Mouse (Mus musculus) neutrophil, adult 5-6 weeks (primary cell): ENCODE results near the gene Hist1h1d. TPM values are rescaled to one million over a fixed set of nuclear protein-coding genes. Genes with fewer than 3 reads are reported as not detected.
"Not testable (repeated sequence)": the region's sequence is repeated elsewhere in the genome, so short reads cannot be mapped to it uniquely, and the experiment has no call there.

Experiments
- ATAC-seq: fragments of 151-379, 151-347 bp; 2 replicates; pipeline ENCODE4 v1.8.0; 2017; ENCODE audit warnings: mild to moderate bottlenecking, moderate TSS enrichment; ENCODE audit not compliant: insufficient number of reproducible peaks, poor library complexity, low FRiP score, severe bottlenecking; ENCODE audit errors: extremely low read depth
- total RNA-seq: library from RNA; stranded (forward); fragments of 200-1000 nt; gene quantifications from 2 replicates; pipeline ENCODE4 v1.2.3, GENCODE M21; 2017

Gene Hist1h1d
- total RNA-seq, 1 experiment from 2014 or later = 28.7 TPM

DNA sequence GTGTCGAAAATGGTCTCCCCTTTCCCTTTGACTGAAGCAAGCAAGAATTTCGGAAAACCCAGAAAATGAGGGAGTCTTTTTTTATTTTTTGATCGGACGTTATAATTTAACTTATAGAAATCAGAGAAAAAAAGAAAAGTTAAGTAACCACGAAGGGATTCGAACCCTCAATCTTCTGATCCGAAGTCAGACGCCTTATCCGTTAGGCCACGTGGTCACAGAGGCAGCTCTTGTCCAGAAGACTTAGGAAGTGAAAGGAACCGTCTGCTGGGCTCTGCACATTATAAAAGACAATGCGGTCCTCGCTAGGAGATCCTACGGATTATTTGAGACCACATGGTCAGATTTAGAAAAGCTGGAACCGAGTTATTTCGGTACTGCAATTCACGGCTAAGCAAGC is 26.8 kb upstream of the Hist1h1d start:
- ATAC-seq = peak; percentile 34

DNA sequence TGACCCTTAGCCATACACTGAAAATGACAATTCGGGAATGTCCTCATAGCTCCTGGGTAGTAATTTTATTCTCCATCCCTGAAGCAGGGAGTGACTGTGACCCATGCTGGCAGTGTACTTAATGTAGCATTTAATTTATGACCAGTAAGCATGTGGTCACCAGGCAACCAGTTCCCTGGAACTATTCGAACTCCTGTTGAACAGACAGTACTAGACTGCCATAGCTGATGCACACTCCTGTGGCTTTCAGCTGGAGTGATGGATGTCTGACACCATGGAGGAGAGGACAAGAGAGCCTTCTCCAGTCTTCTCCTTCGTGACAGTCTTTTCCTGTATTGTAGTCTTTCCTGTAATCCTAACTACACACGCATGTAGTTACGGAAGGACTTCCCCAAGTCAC is 24.1 kb upstream of the Hist1h1d start:
- no peak for ATAC-seq

DNA sequence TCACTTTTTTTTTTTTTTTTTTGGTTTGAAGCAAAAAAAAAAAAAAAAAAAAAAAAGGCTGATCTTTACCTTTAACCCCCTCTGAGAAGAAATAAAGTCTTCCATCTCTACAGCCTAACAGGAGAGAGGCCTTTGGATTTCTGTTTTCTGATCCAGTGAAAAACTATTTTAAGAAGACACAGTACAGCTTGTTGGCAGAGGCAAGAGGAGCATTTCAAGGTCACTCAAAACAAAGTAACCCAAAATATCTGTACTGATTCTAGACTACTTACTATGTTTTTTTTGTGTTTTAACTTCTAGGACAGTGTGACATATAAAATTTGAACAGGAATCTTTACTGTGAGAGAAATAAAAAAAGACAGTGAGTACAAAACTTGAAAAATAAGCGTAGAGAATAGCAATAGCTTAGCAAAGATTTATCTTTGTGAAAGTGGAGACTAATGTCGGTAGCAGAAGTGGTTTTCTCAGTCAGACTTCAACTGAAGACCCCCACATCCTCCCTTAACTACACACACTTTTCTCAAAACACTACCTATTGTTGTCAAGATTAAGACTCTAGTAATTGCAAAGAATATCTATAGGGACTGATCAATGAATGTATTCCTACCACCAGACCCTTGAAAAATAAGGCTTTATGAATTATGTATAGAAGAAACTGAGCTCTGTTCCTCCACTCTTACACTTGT is 23.4 kb upstream of the Hist1h1d start:
- no peak for ATAC-seq

DNA sequence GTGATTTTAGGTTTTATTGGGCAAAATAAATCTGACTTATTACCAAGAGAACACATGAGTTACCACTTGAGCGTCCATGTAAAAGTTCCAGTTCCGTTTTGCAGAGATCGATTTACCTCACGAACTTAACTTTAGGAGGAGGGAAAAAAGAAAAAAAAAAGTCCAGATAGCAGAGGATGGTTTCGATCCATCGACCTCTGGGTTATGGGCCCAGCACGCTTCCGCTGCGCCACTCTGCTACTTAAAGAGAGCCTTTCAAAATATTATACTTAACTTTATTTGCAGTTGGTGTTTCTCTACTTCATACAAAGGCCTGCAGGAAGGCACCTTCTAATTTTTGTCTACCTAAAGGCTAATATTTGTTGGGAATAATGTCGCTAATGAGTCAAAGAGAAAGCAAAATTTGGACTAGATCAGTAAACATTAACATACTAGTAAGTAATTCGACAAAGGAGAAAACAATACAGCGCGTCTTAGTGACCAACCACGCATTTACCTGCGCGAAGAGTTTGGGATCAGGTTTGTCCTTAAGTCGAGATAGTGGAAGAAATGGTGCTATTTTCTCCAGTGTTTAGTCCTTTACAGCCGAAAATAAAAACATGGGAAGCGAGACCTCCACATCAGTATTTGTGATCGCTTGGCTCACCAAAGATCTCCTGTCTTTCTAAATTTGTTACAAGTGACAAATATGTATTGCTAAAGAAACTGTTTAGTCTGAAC is 22.7 kb upstream of the Hist1h1d start:
- ATAC-seq = no peak

- peak; percentile 77 for ATAC-seq
Observed at GRCm38 (mm10) chr13:23530901-23531875, 21.9 kb upstream of the Hist1h1d start, which contains the start of gene Hist1h4h. Gene Hist1h4h, plus strand, starts transcription at chr13:23531050.

- no peak for ATAC-seq
Observed at GRCm38 (mm10) chr13:23532262-23533075, 20.6 kb upstream of the Hist1h1d start.

DNA sequence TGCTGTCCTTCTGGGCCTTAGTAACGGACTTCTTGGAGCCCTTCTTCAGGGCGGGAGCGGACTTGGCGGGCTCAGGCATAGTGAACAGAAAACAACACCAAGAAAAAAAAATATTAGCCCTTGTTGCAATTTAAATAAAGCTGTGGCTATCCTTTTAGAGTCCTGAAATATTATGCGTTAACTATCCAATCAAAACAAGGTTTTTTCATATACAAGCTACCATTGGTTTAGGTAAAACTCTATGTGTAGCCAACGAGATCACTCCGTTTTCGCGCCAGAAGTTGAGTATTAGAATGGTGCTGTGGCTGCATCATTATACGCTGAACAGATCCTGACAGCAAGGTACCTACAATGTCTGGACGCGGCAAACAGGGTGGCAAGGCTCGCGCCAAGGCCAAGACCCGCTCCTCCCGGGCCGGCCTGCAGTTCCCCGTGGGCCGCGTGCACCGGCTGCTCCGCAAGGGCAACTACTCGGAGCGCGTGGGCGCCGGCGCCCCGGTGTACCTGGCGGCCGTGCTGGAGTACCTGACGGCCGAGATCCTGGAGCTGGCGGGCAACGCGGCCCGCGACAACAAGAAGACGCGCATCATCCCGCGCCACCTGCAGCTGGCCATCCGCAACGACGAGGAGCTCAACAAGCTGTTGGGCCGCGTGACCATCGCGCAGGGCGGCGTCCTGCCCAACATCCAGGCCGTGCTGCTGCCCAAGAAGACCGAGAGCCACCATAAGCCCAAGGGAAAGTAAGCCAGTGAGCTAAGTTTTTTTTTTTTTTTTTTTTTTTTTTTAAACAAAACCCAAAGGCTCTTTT is 19.3 kb upstream of the Hist1h1d start, which contains the start of gene Hist1h2af:
Gene Hist1h2af, plus strand, starts transcription at position 347 of the 808 bp plus-strand sequence.
- peak; percentile 41; the same call in 1 of the 2 replicates for ATAC-seq

DNA sequence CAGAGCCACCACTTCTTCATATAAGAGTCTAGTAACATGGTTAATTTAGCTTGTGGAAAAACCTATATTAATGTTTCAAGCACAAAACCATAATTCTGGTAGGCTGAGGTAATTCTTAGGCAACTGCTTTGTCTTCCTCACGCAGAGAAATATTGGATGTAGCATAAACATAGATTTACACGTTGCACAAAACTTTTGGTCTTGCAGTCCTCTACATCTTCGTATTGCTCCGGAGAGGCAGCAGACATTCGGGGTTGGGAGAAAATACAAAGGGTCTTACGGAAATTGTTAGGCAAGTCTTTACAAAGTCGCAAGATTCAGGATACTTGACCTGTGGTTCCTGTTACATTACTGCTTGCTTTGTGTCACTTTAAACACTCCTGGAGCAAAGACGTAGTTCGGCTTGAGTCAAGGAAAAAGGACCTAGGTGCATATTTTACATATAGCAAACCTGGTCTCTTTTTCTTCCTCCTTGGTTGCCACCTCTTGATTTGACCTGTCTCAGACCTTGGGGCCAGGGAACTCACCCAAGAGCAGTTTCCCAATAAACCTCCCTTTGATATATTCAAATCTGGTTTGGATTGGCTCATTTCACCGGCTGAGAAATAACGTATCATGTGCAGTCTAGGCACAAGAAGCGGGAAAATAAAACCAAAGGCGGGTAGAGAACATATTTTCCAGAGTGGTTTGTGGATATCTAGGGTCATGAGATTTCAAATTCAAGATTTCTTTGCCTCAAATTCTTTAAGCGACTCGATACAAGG is 18.5 kb upstream of the Hist1h1d start:
- ATAC-seq = no peak

DNA sequence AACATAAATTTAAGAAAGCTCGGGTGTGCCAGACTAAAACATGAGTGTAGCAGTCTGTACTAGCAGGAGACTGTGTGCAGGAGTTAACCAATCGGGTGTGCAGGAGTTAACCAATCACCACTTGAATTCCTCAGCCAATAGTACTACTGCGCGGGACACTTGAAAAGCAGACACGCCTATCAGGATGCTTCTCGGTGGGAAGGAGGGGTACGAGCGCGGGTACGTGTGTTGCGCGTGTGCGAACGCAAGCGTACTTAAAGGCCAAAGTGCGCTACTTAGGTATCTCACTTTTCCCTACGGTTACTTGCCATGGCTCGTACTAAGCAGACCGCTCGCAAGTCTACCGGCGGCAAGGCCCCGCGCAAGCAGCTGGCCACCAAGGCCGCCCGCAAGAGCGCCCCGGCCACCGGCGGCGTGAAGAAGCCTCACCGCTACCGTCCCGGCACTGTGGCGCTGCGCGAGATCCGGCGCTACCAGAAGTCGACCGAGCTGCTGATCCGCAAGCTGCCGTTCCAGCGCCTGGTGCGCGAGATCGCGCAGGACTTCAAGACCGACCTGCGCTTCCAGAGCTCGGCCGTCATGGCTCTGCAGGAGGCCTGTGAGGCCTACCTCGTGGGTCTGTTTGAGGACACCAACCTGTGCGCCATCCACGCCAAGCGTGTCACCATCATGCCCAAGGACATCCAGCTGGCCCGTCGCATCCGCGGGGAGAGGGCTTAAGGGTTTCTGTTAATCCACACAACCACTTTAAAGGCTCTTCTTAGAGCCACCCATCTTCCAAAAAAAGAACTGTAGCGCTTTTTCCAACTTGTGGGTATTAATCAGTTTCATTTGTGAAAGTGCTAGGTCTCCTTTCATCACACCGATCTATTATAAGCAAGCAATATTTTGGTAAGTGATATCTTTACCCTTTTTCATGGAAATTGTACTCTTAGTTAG is 17.7 kb upstream of the Hist1h1d start, which contains the start of gene Hist1h3g:
Gene Hist1h3g, plus strand, starts transcription at position 286 of the 939 bp plus-strand sequence.
- ATAC-seq = peak; percentile 75

DNA sequence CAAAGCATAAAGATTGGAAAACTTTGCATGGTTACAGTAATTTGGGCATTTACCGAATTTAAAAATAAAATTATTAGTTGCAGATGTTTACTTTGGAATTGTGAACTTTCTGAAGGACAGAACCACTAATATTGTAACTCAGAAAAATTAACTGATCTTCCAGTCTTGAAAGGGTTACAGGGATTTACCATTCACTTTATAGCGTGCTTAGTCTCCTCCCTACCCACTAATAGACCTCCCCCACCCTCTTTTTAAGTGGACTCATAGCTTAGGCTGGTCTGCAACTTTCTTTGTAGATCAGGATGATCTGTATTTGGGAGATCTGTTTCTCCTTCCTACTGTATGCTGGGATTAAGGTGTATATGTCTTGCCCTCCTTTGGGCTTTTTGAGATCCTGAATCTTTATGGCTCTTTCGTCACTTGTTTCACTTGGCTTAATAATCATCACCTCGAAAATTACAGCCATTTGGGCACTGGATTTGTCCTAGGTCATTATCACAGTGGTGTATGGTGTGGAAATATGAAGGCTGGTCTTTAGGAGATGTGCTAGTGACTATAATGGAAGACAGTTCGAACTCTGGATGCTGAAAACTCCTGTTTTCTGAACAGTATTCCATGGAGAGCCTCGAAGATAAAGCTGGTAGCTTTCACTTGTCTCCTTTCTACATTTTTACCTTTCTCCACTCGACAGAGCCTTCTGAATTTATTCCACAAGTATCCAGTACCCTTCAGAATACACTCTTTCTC is 16.8 kb upstream of the Hist1h1d start:
- no peak for ATAC-seq

- ATAC-seq = no peak
Observed at GRCm38 (mm10) chr13:23537006-23537710, 15.9 kb upstream of the Hist1h1d start.

DNA sequence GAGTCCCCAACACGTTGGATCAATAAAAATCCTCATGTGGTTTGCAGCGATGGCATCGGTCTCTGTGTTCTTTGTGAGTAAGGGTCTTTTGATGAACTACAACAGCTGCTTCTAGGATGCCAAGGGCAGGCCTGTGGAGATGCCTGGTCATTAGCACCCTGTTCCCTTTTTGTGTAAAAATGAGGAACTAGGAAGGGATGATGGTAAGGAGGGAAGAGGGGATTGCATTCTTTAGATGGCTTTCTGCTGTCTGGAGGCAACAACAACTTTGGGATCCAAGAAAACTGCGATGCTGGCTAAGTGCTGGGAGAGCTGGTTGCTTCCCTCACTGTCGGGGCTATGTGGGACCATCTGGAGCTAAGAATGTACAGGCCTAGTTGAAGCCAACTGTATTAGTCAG is 14.8 kb upstream of the Hist1h1d start:
- ATAC-seq = no peak

DNA sequence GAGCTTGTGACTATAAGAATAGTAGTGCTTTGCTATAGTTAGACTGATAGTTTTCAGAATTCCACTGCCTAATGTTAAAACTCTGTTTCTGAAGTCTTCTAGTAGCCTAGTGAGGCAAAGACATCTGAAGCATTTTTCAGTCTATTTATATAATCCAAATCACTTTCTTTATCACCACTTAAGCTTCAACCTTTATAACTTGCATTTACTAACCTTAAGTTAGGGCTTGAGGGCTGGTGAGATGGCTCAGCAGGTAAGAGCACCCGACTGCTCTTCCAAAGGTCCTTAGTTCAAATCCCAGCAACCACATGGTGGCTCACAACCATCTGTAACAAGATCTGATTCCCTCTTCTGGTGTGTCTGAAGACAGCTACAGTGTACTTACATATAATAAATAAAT is 13.2 kb upstream of the Hist1h1d start:
- not testable (repeated sequence) for ATAC-seq

DNA sequence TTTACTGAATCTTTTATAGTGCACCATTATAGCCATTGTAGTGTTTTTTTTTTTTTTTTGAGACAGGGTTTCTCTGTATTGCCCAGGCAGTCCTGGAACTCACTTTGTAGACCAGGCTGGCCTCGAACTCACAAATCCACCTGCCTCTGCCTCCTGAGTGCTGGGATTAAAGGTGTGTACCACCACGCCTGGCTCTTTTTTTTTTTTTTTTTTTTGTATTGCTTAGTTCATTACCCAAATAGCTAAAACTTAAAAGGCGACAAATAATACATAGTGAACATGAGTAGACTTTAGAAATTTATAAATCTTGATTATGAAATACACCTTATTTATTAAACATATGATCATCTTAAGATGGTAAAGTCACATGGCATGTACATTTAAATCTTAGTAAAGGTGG is 11.6 kb upstream of the Hist1h1d start:
- no peak for ATAC-seq
